Mouse (Mus musculus): ENCODE measurements around the gene Hmgb2. TPM values are rescaled to one million over a fixed set of nuclear protein-coding genes. Genes with fewer than 3 reads are reported as not detected.
A peak's percentile ranks its signal among the peaks of the same experiment; 100 is the strongest.
"Not testable (repeated sequence)": the region's sequence is repeated elsewhere in the genome, so short reads cannot be mapped to it uniquely, and the experiment has no call there.

Gene Hmgb2
- polyA plus RNA-seq, 1 experiment from 2014 or later: 389 TPM

GRCm38 (mm10) chr8:57516685-57517084 is 5.0 kb downstream of the Hmgb2 start:
- H3K36me3 ChIP-seq: peaks cover 57% of the 10 kb centered on the region
- not testable (repeated sequence) for DNase-seq (ENCODE audit: low spot score); H3K4me1 ChIP-seq (replicated peaks); H3K27me3 ChIP-seq (ENCODE audit: insufficient read depth, poor library complexity, severe bottlenecking); H3K27ac ChIP-seq; H3K9me3 ChIP-seq; H3K4me3 ChIP-seq
- WGBS: 95% methylated on average over 5 of the region's 5 CpGs

GRCm38 (mm10) chr8:57517723-57518122 is 6.0 kb downstream of the Hmgb2 start:
- Histone ChIP-seq H3K36me3 (peaks cover 57% of the 10 kb centered on the region), H3K27ac (no peak overlapping the region), H3K4me1 (replicated peaks) (peaks cover 6% of the 10 kb centered on the region), H3K4me3 (no peak overlapping the region), H3K9me3 (no peaks in the 10 kb centered on the region), H3K27me3 (ENCODE audit: insufficient read depth, poor library complexity, severe bottlenecking) (no peaks in the 10 kb centered on the region)
- 92% methylated on average over 3 of the region's 3 CpGs for WGBS
- no peak for DNase-seq (ENCODE audit: low spot score)

- no peak for DNase-seq (ENCODE audit: low spot score)
- Histone ChIP-seq H3K27ac (no peak overlapping the region), H3K4me1 (replicated peaks) (no peaks in the 10 kb centered on the region), H3K27me3 (ENCODE audit: insufficient read depth, poor library complexity, severe bottlenecking) (no peaks in the 10 kb centered on the region), H3K4me3 (no peak overlapping the region), H3K9me3 (no peaks in the 10 kb centered on the region), H3K36me3 (peaks cover 40% of the 10 kb centered on the region)
- WGBS: 92% methylated on average over 12 of the region's 12 CpGs
Measured at GRCm38 (mm10) chr8:57520186-57520786, 8.6 kb downstream of the Hmgb2 start.

- H3K27ac ChIP-seq: no peak overlapping the region
- no peak for DNase-seq (ENCODE audit: low spot score)
- H3K4me1 ChIP-seq (replicated peaks): no peaks in the 10 kb centered on the region
- H3K9me3 ChIP-seq: no peaks in the 10 kb centered on the region
- no peaks in the 10 kb centered on the region for H3K27me3 ChIP-seq (ENCODE audit: insufficient read depth, poor library complexity, severe bottlenecking)
- WGBS: 96% methylated on average over 1 of the region's 1 CpGs
- H3K36me3 ChIP-seq: peaks cover 25% of the 10 kb centered on the region
- H3K4me3 ChIP-seq: no peak overlapping the region
Measured at GRCm38 (mm10) chr8:57528036-57528435, 16.3 kb downstream of the Hmgb2 start.

- WGBS: 91% methylated on average over 13 of the region's 13 CpGs
- Histone ChIP-seq H3K27me3 (ENCODE audit: insufficient read depth, poor library complexity, severe bottlenecking) (no peaks in the 10 kb centered on the region), H3K9me3 (no peaks in the 10 kb centered on the region), H3K4me1 (replicated peaks) (no peaks in the 10 kb centered on the region), H3K27ac (no peak overlapping the region), H3K36me3 (peaks cover 34% of the 10 kb centered on the region), H3K4me3 (no peak overlapping the region)
- DNase-seq (ENCODE audit: low spot score): no peak
Measured at GRCm38 (mm10) chr8:57530238-57530637, 18.5 kb downstream of the Hmgb2 start.

- peaks cover 37% of the 10 kb centered on the region for H3K36me3 ChIP-seq
- H3K27ac ChIP-seq: no peak overlapping the region
- no peak overlapping the region for H3K4me3 ChIP-seq
- no peaks in the 10 kb centered on the region for H3K9me3 ChIP-seq
- WGBS: 37% methylated on average over 15 of the region's 15 CpGs
- peak; percentile 62 for DNase-seq (ENCODE audit: low spot score)
- H3K4me1 ChIP-seq (replicated peaks): no peaks in the 10 kb centered on the region
- no peaks in the 10 kb centered on the region for H3K27me3 ChIP-seq (ENCODE audit: insufficient read depth, poor library complexity, severe bottlenecking)
Measured at GRCm38 (mm10) chr8:57530666-57531349, 19.1 kb downstream of the Hmgb2 start.

GRCm38 (mm10) chr8:57532223-57532622 is 20.5 kb downstream of the Hmgb2 start:
- DNase-seq (ENCODE audit: low spot score): no peak
- Histone ChIP-seq H3K27me3 (ENCODE audit: insufficient read depth, poor library complexity, severe bottlenecking) (no peaks in the 10 kb centered on the region), H3K9me3 (no peaks in the 10 kb centered on the region), H3K27ac (no peak overlapping the region), H3K4me3 (no peak overlapping the region), H3K4me1 (replicated peaks) (no peaks in the 10 kb centered on the region), H3K36me3 (peaks cover 35% of the 10 kb centered on the region)
- 64% methylated on average over 2 of the region's 2 CpGs for WGBS

- 93% methylated on average over 4 of the region's 4 CpGs for WGBS
- H3K36me3 ChIP-seq: peaks cover 27% of the 10 kb centered on the region
- H3K4me3 ChIP-seq: no peak overlapping the region
- no peak for DNase-seq (ENCODE audit: low spot score)
- no peaks in the 10 kb centered on the region for H3K27me3 ChIP-seq (ENCODE audit: insufficient read depth, poor library complexity, severe bottlenecking)
- H3K4me1 ChIP-seq (replicated peaks): no peaks in the 10 kb centered on the region
- H3K9me3 ChIP-seq: no peaks in the 10 kb centered on the region
- H3K27ac ChIP-seq: no peak overlapping the region
Measured at GRCm38 (mm10) chr8:57533106-57533505, 21.4 kb downstream of the Hmgb2 start.

- peaks cover 26% of the 10 kb centered on the region for H3K36me3 ChIP-seq
- no peaks in the 10 kb centered on the region for H3K4me1 ChIP-seq (replicated peaks)
- H3K9me3 ChIP-seq: no peaks in the 10 kb centered on the region
- 82% methylated on average over 4 of the region's 4 CpGs for WGBS
- DNase-seq (ENCODE audit: low spot score): no peak
- no peaks in the 10 kb centered on the region for H3K27me3 ChIP-seq (ENCODE audit: insufficient read depth, poor library complexity, severe bottlenecking)
- no peak overlapping the region for H3K4me3 ChIP-seq
- no peak overlapping the region for H3K27ac ChIP-seq
Measured at GRCm38 (mm10) chr8:57534495-57534894, 22.8 kb downstream of the Hmgb2 start.

- Histone ChIP-seq H3K27ac (no peak overlapping the region), H3K9me3 (no peaks in the 10 kb centered on the region), H3K27me3 (ENCODE audit: insufficient read depth, poor library complexity, severe bottlenecking) (no peaks in the 10 kb centered on the region), H3K4me3 (no peak overlapping the region), H3K36me3 (peaks cover 26% of the 10 kb centered on the region), H3K4me1 (replicated peaks) (no peaks in the 10 kb centered on the region)
- DNase-seq (ENCODE audit: low spot score): no peak
- WGBS: 95% methylated on average over 6 of the region's 6 CpGs
Measured at GRCm38 (mm10) chr8:57536167-57536566, 24.5 kb downstream of the Hmgb2 start.

- no peak for DNase-seq (ENCODE audit: low spot score)
- Histone ChIP-seq H3K4me1 (replicated peaks) (no peaks in the 10 kb centered on the region), H3K27ac (no peak overlapping the region), H3K36me3 (peaks cover 26% of the 10 kb centered on the region), H3K27me3 (ENCODE audit: insufficient read depth, poor library complexity, severe bottlenecking) (no peaks in the 10 kb centered on the region), H3K4me3 (no peak overlapping the region), H3K9me3 (no peaks in the 10 kb centered on the region)
- 90% methylated on average over 7 of the region's 7 CpGs for WGBS
Measured at GRCm38 (mm10) chr8:57538601-57539000, 26.9 kb downstream of the Hmgb2 start.

GRCm38 (mm10) chr8:57540110-57540838 is 28.6 kb downstream of the Hmgb2 start:
- Histone ChIP-seq H3K4me1 (replicated peaks) (0 out of 2 replicates have a peak, but pooled peaks cover 3% of the 10 kb centered on the region), H3K36me3 (peaks cover 14% of the 10 kb centered on the region), H3K27ac (no peak overlapping the region), H3K9me3 (no peaks in the 10 kb centered on the region), H3K4me3 (no peak overlapping the region), H3K27me3 (ENCODE audit: insufficient read depth, poor library complexity, severe bottlenecking) (no peaks in the 10 kb centered on the region)
- DNase-seq (ENCODE audit: low spot score): peak; percentile 63
- 48% methylated on average over 12 of the region's 12 CpGs for WGBS

GRCm38 (mm10) chr8:57540951-57541350 is 29.2 kb downstream of the Hmgb2 start:
- no peak for DNase-seq (ENCODE audit: low spot score)
- Histone ChIP-seq H3K4me3 (no peak overlapping the region), H3K9me3 (no peaks in the 10 kb centered on the region), H3K4me1 (replicated peaks) (0 out of 2 replicates have a peak, but pooled peaks cover 3% of the 10 kb centered on the region), H3K27me3 (ENCODE audit: insufficient read depth, poor library complexity, severe bottlenecking) (no peaks in the 10 kb centered on the region), H3K27ac (no peak overlapping the region), H3K36me3 (peaks cover 7% of the 10 kb centered on the region)
- 94% methylated on average over 11 of the region's 11 CpGs for WGBS

Data from hindbrain, embryonic 10.5 days (tissue).